Mouse (Mus musculus) thymus, adult 2 months (tissue): ENCODE data around the gene C1galt1c1. TPM values are rescaled to one million over a fixed set of nuclear protein-coding genes. Genes with fewer than 3 reads are reported as not detected.

Source experiments
- DNase-seq: peaks from one replicate; pipeline ENCODE4 v3.0.0; 2021
- H3K27ac ChIP-seq: fragments of 200-500 bp; 2 replicates; pipeline ENCODE4 v1.5.1; 2012; ENCODE audit warnings: low read length, control low read depth; ENCODE audit not compliant: control insufficient read depth, insufficient read depth
- H3K27me3 ChIP-seq: fragments of 200-500 bp; 2 replicates; pipeline ENCODE4 v1.6.1; 2012; ENCODE audit warnings: mild to moderate bottlenecking, low read length, moderate library complexity, mixed read lengths; ENCODE audit not compliant: control insufficient read depth, insufficient read depth
- H3K36me3 ChIP-seq: fragments of 200-500 bp; 2 replicates; pipeline ENCODE4 v1.6.1; 2012; ENCODE audit warnings: mild to moderate bottlenecking, low read length, moderate library complexity; ENCODE audit not compliant: control insufficient read depth, insufficient read depth
- H3K4me1 ChIP-seq: fragments of 200-500 bp; replicated peaks from 2 replicates; pipeline ENCODE4 v1.6.1; 2012; ENCODE audit warnings: low read length; ENCODE audit not compliant: control insufficient read depth, insufficient read depth
- H3K4me3 ChIP-seq: fragments of 200-500 bp; 2 replicates; pipeline ENCODE4 v1.5.1; 2012; ENCODE audit warnings: mild to moderate bottlenecking, low read length, control low read depth, moderate library complexity; ENCODE audit not compliant: control insufficient read depth, insufficient read depth
- CTCF ChIP-seq: fragments of 200-500 bp; IDR thresholded peaks from 2 replicates; pipeline ENCODE4 v1.5.1; 2012; ENCODE audit warnings: mild to moderate bottlenecking, control low read depth, low read length, moderate library complexity, borderline replicate concordance; ENCODE audit not compliant: control insufficient read depth, poor library complexity, insufficient read depth; ENCODE audit errors: extremely low read depth
- POLR2A ChIP-seq: fragments of 200-500 bp; IDR thresholded peaks from 2 replicates; pipeline ENCODE4 v1.6.1; 2012; ENCODE audit warnings: mild to moderate bottlenecking, low read length, control low read depth, moderate library complexity; ENCODE audit not compliant: control insufficient read depth, poor library complexity, insufficient read depth; ENCODE audit errors: extremely low read depth
- WGBS: fragments of 180-500 bp; shearing (Covaris S2); methylation state at CpG from one replicate; pipeline ENCODE4 v1.1.7; 2018; 5-methylcytosine and 5-hydroxymethylcytosine counted together
- polyA plus RNA-seq: library from polyadenylated mRNA; depleted of rRNA; stranded (reverse); fragments of >200 nt; gene quantifications from 2 replicates; pipeline ENCODE4 v1.2.3, GENCODE M21; 2012; rRNA removed

Gene C1galt1c1
- polyA plus RNA-seq, 1 experiment, result 5.8 TPM

- no peak for DNase-seq
- Histone ChIP-seq H3K4me3 (no peak overlapping the region), H3K27me3 (no peaks in the 10 kb centered on the region), H3K36me3 (no peaks in the 10 kb centered on the region), H3K4me1 (no peaks in the 10 kb centered on the region), H3K27ac (no peak overlapping the region)
- TF ChIP-seq CTCF (no peak), POLR2A (no peak)
- WGBS, result 90% methylated on average over 5 of the region's 5 CpGs
Measured at GRCm38 (mm10) chrX:38593180-38593889, 41.6 kb downstream of the C1galt1c1 start.

GRCm38 (mm10) chrX:38591749-38592148, 43.1 kb downstream of the C1galt1c1 start:
- no peak overlapping the region for H3K27ac ChIP-seq
- no peak for DNase-seq
- TF ChIP-seq CTCF (no peak), POLR2A (no peak)
- no peaks in the 10 kb centered on the region for H3K27me3 ChIP-seq
- 94% methylated on average over 3 of the region's 3 CpGs for WGBS
- H3K36me3 ChIP-seq, result no peaks in the 10 kb centered on the region
- no peaks in the 10 kb centered on the region for H3K4me1 ChIP-seq
- H3K4me3 ChIP-seq, result no peak overlapping the region

GRCm38 (mm10) chrX:38589827-38590226, 45.1 kb downstream of the C1galt1c1 start:
- 100% methylated on average over 4 of the region's 4 CpGs for WGBS
- no peak for TF ChIP-seq POLR2A
- TF ChIP-seq CTCF, result no peak
- H3K36me3 ChIP-seq, result no peaks in the 10 kb centered on the region
- H3K27ac ChIP-seq, result no peak overlapping the region
- H3K27me3 ChIP-seq, result no peaks in the 10 kb centered on the region
- DNase-seq, result no peak
- H3K4me3 ChIP-seq, result no peak overlapping the region
- no peaks in the 10 kb centered on the region for H3K4me1 ChIP-seq

GRCm38 (mm10) chrX:38583261-38583660, 51.6 kb downstream of the C1galt1c1 start:
- Histone ChIP-seq H3K4me3 (no peak overlapping the region), H3K27me3 (no peaks in the 10 kb centered on the region), H3K36me3 (no peaks in the 10 kb centered on the region), H3K4me1 (no peaks in the 10 kb centered on the region), H3K27ac (no peak overlapping the region)
- no peak for TF ChIP-seq POLR2A
- TF ChIP-seq CTCF, result no peak
- DNase-seq, result no peak

GRCm38 (mm10) chrX:38581140-38581539, 53.7 kb downstream of the C1galt1c1 start:
- no peak for DNase-seq
- 94% methylated on average over 1 of the region's 1 CpGs for WGBS
- Histone ChIP-seq H3K4me1 (no peaks in the 10 kb centered on the region), H3K4me3 (no peak overlapping the region), H3K27ac (no peak overlapping the region), H3K36me3 (no peaks in the 10 kb centered on the region), H3K27me3 (no peaks in the 10 kb centered on the region)
- no peak for TF ChIP-seq CTCF
- TF ChIP-seq POLR2A, result no peak

Other genes with a start within 250 kb of the C1galt1c1 start
- gene Lamp2, start 178.6 kb downstream of the C1galt1c1 start, polyA plus RNA-seq, result 47.3 and 58.9 TPM in 2 replicates
- 6.9 and 8.1 TPM in 2 replicates for gene Cul4b, start 58.9 kb downstream of the C1galt1c1 start, polyA plus RNA-seq
- gene Mcts1, start 34.5 kb downstream of the C1galt1c1 start, polyA plus RNA-seq, result 11.1 and 12.4 TPM in 2 replicates
- gene 6030498E09Rik, start 137.6 kb upstream of the C1galt1c1 start, polyA plus RNA-seq, result not detected in 2 replicates